Mouse (Mus musculus) hematopoietic multipotent progenitor cell, adult 10-12 weeks (in vitro differentiated cells): Measurements from ENCODE around the gene Klf9. TPM values are rescaled to one million over a fixed set of nuclear protein-coding genes. Genes with fewer than 3 reads are reported as not detected.

Experiments used
- polyA plus RNA-seq: library from polyadenylated mRNA; stranded (reverse); fragments of >175 nt; gene quantifications from 2 replicates; pipeline ENCODE4 v1.2.3, GENCODE M21; 2012; ENCODE audit warnings: low replicate concordance

Klf9 gene
- 3.1 and 4.4 TPM in 2 replicates for polyA plus RNA-seq

DNA sequence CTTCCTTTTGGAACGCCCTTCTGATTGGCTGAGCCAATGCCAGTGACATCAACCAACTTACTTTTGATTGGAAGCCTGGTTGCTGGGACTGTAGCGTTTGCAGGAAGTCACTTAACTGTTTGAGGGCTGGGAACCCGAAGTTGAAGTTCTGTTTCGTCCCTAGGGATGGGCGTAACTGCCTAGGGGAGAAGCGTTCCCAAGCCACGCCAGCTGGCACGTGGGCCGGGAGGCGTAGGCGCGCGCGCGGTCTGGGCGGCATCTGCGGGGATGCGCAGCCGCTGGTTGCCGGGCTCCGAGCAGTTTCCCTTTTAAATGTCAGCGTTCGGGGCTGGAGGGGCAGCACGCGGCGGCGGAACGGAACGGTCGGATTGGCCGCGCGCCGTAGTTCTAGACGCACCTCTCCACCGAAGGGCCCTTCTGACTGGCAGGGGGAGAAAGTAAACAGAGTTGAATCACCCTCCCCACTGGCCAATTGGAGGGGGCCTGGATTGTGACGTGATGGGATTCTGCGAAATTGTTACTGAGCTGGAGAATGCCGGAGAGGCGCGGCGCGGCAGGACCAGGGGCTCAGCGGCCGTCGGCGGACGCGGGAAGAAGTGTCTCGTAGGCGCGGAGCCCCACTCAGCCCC lies at the start of gene Klf9:
TSS of gene Klf9 (plus strand) at position 538 of the 629 bp plus-strand sequence.

Other genes starting within 250 kb of the Klf9 start
- 6.5 and 7.4 TPM in 2 replicates for gene Smc5, start 132.7 kb downstream of the Klf9 start, polyA plus RNA-seq